Mouse (Mus musculus): ENCODE data around the gene Olfr228. TPM values are rescaled to one million over a fixed set of nuclear protein-coding genes. Genes with fewer than 3 reads are reported as not detected.
"Not testable (repeated sequence)": the region's sequence is repeated elsewhere in the genome, so short reads cannot be mapped to it uniquely, and the experiment has no call there.

Olfr228 gene
- 0.13 TPM in 1 of 2 replicates, not detected in the other for polyA plus RNA-seq (2014; fragmentation: Nextera tagmentation; extraction: Ambion mirVana)

- Histone ChIP-seq H3K4me1 (ENCODE audit: control insufficient read depth, insufficient read depth, low read length) (no peaks in the 10 kb centered on the region), H3K36me3 (ENCODE audit: control insufficient read depth, insufficient read depth, low read length) (no peaks in the 10 kb centered on the region), H3K27me3 (replicated peaks; ENCODE audit: control insufficient read depth, insufficient read depth, low read length) (no peaks in the 10 kb centered on the region), H3K27ac (replicated peaks; ENCODE audit: low read depth, low read length) (no peak within 1 kb of the TSS), H3K4me2 (ENCODE audit: low read depth, low read length) (no peak within 1 kb of the TSS), H3K4me3 (ENCODE audit: low read depth, low read length) (no peak within 1 kb of the TSS), H3K9me3 (ENCODE audit: control insufficient read depth, low read length) (no peaks in the 10 kb centered on the region), H3K9ac (ENCODE audit: low read depth, low read length) (no peak within 1 kb of the TSS)
- ATAC-seq (ENCODE audit: low read depth) = no peak
- DNase-seq (ENCODE audit: low spot score) = no peak
- WGBS = 29% methylated on average over 1 of the region's 1 CpGs
Observed at GRCm38 (mm10) chr2:86487286-86487685, at the start of gene Olfr228. Olfr228 (minus strand) TSS chr2:86487386.

DNA sequence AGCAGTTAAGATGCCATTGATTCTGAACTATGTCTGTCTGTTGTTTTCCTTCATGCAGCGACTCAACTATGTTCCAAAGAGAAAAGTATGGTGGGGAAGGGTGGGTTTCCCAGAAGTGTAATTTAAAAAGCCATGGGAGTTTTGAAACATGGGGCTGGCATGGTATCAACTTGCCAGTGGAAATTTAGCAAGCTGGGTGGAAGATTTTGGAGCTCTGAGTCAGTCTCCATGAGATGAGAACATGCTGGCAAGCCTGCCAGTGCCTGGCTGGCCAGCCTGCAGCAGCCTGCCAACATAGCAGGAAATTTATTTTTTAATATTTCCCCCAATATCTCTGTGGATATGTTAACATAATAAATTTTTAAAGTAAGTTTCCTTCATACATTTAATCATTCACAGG, 43.8 kb upstream of the Olfr228 start:
- H3K9ac ChIP-seq (ENCODE audit: low read depth, low read length) = no peak overlapping the region
- 76% methylated on average over 1 of the region's 1 CpGs for WGBS

DNA sequence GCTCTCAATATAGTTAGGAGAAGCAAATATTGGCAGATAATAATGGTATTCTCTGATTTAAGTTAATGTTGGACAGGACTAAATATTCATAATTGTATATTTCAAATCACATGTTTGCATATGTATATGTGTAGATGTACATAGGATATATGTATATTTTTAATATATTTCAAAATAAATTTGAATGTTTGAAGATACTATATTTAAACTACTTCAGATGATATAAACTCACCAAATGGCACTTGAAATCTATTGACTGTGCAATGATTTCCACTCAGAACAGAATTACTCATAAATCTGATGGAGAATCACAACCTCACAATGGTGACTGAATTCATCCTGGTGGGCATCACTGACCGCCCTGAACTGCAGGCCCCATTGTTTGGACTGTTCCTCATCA, 21.0 kb upstream of the Olfr228 start, which contains the start of gene Olfr1076:
Gene Olfr1076, plus strand, starts transcription at position 301 of the 400 bp plus-strand sequence.
- 93% methylated on average over 1 of the region's 1 CpGs for WGBS
- Histone ChIP-seq H3K36me3 (ENCODE audit: control insufficient read depth, insufficient read depth, low read length) (no peaks in the 10 kb centered on the region), H3K9me3 (ENCODE audit: control insufficient read depth, low read length) (no peaks in the 10 kb centered on the region), H3K27ac (replicated peaks; ENCODE audit: low read depth, low read length) (no peak within 1 kb of the TSS), H3K4me2 (ENCODE audit: low read depth, low read length) (no peak within 1 kb of the TSS), H3K4me1 (ENCODE audit: control insufficient read depth, insufficient read depth, low read length) (no peaks in the 10 kb centered on the region), H3K9ac (ENCODE audit: low read depth, low read length) (no peak within 1 kb of the TSS), H3K4me3 (ENCODE audit: low read depth, low read length) (no peak within 1 kb of the TSS), H3K27me3 (replicated peaks; ENCODE audit: control insufficient read depth, insufficient read depth, low read length) (no peaks in the 10 kb centered on the region)
- DNase-seq (ENCODE audit: low spot score) (no peak), ATAC-seq (ENCODE audit: low read depth) (no peak)

More for the DNA sequence above, 43.8 kb upstream of the Olfr228 start:
- ATAC-seq (ENCODE audit: low read depth) (no peak), DNase-seq (ENCODE audit: low spot score) (no peak)
- no peak overlapping the region for H3K4me3 ChIP-seq (ENCODE audit: low read depth, low read length)
- H3K27ac ChIP-seq (replicated peaks; ENCODE audit: low read depth, low read length) = no peak overlapping the region
- no peaks in the 10 kb centered on the region for H3K27me3 ChIP-seq (replicated peaks; ENCODE audit: control insufficient read depth, insufficient read depth, low read length)
- no peaks in the 10 kb centered on the region for H3K4me1 ChIP-seq (ENCODE audit: control insufficient read depth, insufficient read depth, low read length)
- H3K36me3 ChIP-seq (ENCODE audit: control insufficient read depth, insufficient read depth, low read length) = no peaks in the 10 kb centered on the region
- no peaks in the 10 kb centered on the region for H3K9me3 ChIP-seq (ENCODE audit: control insufficient read depth, low read length)
- no peak overlapping the region for H3K4me2 ChIP-seq (ENCODE audit: low read depth, low read length)

DNA sequence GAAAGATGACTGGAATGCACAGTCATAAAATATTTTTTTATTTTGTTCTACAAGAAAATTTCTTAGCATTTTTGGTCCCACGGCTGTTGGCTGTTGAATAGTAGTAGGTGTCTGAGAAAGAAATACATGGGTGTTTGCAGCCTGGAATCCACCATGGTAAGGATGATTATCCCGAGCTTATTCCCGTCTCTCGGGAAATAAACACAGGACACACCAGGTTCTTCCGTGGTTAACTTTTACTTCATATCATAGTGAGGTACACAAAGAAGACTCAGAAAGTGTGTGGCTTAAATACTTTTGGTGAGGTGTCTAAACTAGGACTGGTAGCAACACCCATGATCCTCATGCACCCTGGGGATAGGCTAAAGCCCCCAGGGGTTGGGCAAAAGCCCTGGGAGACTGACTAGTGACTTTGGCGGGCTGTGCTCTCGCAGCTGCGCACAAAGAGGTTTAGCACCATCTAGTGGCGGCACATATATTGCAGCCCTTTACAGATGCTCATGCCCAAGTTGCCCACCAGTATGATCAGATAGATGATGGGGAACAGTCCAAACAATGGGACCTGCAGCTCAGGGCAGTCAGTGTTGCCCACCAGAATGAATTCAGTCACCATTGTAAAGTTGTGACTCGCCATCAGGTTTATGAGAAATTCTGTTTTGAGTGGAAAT, 22.6 kb downstream of the Olfr228 start:
- peak; percentile 42 for DNase-seq (ENCODE audit: low spot score)
- Histone ChIP-seq H3K9me3 (ENCODE audit: control insufficient read depth, low read length) (no peaks in the 10 kb centered on the region), H3K4me1 (ENCODE audit: control insufficient read depth, insufficient read depth, low read length) (no peaks in the 10 kb centered on the region), H3K4me2 (ENCODE audit: low read depth, low read length) (peak overlapping the region; percentile 26; the same call in 1 of the 2 replicates), H3K4me3 (ENCODE audit: low read depth, low read length) (no peak overlapping the region), H3K36me3 (ENCODE audit: control insufficient read depth, insufficient read depth, low read length) (no peaks in the 10 kb centered on the region), H3K27ac (replicated peaks; ENCODE audit: low read depth, low read length) (no peak overlapping the region), H3K9ac (ENCODE audit: low read depth, low read length) (0 out of 2 replicates have a peak overlapping the region, but pooled peaks have one; percentile 5), H3K27me3 (replicated peaks; ENCODE audit: control insufficient read depth, insufficient read depth, low read length) (no peaks in the 10 kb centered on the region)
- WGBS = 31% methylated on average over 10 of the region's 10 CpGs
- ATAC-seq (ENCODE audit: low read depth) = no peak

- Histone ChIP-seq H3K4me2 (ENCODE audit: low read depth, low read length) (no peak overlapping the region), H3K27ac (replicated peaks; ENCODE audit: low read depth, low read length) (no peak overlapping the region)
- no peak for ATAC-seq (ENCODE audit: low read depth)
Observed at GRCm38 (mm10) chr2:86460434-86460833, 26.8 kb downstream of the Olfr228 start.

DNA sequence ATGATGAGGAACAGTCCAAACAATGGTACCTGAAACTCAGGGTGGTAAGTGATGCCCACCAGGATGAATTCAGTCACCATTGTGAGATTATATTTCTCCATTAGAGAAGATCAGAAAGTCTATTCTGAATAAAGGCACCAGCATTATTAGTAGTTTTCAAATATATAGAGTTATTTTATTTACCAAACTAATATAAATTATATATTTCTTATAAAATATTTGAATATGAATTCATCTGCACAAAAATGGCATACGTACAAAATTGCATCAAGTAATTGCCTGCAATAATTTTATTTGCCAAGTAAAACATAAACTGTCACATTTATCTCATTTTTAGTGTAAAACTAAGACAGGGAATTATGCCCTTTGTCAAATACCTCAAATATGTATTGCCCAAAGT, 31.0 kb downstream of the Olfr228 start, which contains the start of gene Olfr1066:
Gene Olfr1066, minus strand, starts transcription at position 101 of the 400 bp plus-strand sequence.
- DNase-seq (ENCODE audit: low spot score) (no peak), ATAC-seq (ENCODE audit: low read depth) (no peak)
- Histone ChIP-seq H3K9me3 (ENCODE audit: control insufficient read depth, low read length) (no peaks in the 10 kb centered on the region), H3K27ac (replicated peaks; ENCODE audit: low read depth, low read length) (no peak within 1 kb of the TSS), H3K9ac (ENCODE audit: low read depth, low read length) (no peak within 1 kb of the TSS), H3K27me3 (replicated peaks; ENCODE audit: control insufficient read depth, insufficient read depth, low read length) (no peaks in the 10 kb centered on the region), H3K4me2 (ENCODE audit: low read depth, low read length) (no peak within 1 kb of the TSS), H3K36me3 (ENCODE audit: control insufficient read depth, insufficient read depth, low read length) (no peaks in the 10 kb centered on the region), H3K4me1 (ENCODE audit: control insufficient read depth, insufficient read depth, low read length) (no peaks in the 10 kb centered on the region), H3K4me3 (ENCODE audit: low read depth, low read length) (no peak within 1 kb of the TSS)
- WGBS = 73% methylated on average over 1 of the region's 1 CpGs

More at GRCm38 (mm10) chr2:86460434-86460833, 26.8 kb downstream of the Olfr228 start:
- no peaks in the 10 kb centered on the region for H3K36me3 ChIP-seq (ENCODE audit: control insufficient read depth, insufficient read depth, low read length)
- no peak for DNase-seq (ENCODE audit: low spot score)
- H3K9ac ChIP-seq (ENCODE audit: low read depth, low read length) = no peak overlapping the region
- H3K27me3 ChIP-seq (replicated peaks; ENCODE audit: control insufficient read depth, insufficient read depth, low read length) = no peaks in the 10 kb centered on the region
- no peak overlapping the region for H3K4me3 ChIP-seq (ENCODE audit: low read depth, low read length)
- WGBS = 58% methylated on average over 1 of the region's 1 CpGs
- no peaks in the 10 kb centered on the region for H3K9me3 ChIP-seq (ENCODE audit: control insufficient read depth, low read length)
- H3K4me1 ChIP-seq (ENCODE audit: control insufficient read depth, insufficient read depth, low read length) = no peaks in the 10 kb centered on the region

- H3K4me2 ChIP-seq (ENCODE audit: low read depth, low read length); H3K27me3 ChIP-seq (replicated peaks; ENCODE audit: control insufficient read depth, insufficient read depth, low read length); H3K27ac ChIP-seq (replicated peaks; ENCODE audit: low read depth, low read length); H3K36me3 ChIP-seq (ENCODE audit: control insufficient read depth, insufficient read depth, low read length); H3K9me3 ChIP-seq (ENCODE audit: control insufficient read depth, low read length); H3K4me3 ChIP-seq (ENCODE audit: low read depth, low read length); H3K4me1 ChIP-seq (ENCODE audit: control insufficient read depth, insufficient read depth, low read length); ATAC-seq (ENCODE audit: low read depth); DNase-seq (ENCODE audit: low spot score); H3K9ac ChIP-seq (ENCODE audit: low read depth, low read length): not testable (repeated sequence)
- WGBS = no CpG with 5 or more reads among the region's 1 CpGs
Observed at GRCm38 (mm10) chr2:86450491-86450890, 36.7 kb downstream of the Olfr228 start, which contains the start of gene Olfr1065. Olfr1065 (minus strand) TSS chr2:86450591.

DNA sequence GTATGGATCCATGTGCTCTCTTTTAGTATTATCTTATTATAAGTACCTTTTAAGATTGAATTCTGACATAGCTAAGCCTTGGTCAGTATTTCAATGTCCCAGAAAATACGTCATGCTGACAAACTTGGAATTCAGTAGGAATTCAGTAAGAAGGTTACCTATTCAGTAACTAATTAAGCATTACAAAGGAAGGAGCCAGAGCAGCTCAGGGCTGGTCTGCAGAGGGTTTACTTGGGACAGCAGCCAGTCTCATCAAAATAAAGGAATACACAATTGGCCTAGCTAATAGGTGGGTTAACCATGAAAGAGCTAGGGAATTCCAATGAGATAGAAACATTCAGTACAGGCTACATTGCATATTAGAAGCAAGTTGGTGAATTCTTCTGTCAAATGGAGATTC, 45.1 kb downstream of the Olfr228 start:
- not testable (repeated sequence) for H3K4me3 ChIP-seq (ENCODE audit: low read depth, low read length); DNase-seq (ENCODE audit: low spot score); H3K27ac ChIP-seq (replicated peaks; ENCODE audit: low read depth, low read length); ATAC-seq (ENCODE audit: low read depth); H3K9me3 ChIP-seq (ENCODE audit: control insufficient read depth, low read length); H3K4me2 ChIP-seq (ENCODE audit: low read depth, low read length); H3K36me3 ChIP-seq (ENCODE audit: control insufficient read depth, insufficient read depth, low read length); H3K9ac ChIP-seq (ENCODE audit: low read depth, low read length); H3K27me3 ChIP-seq (replicated peaks; ENCODE audit: control insufficient read depth, insufficient read depth, low read length); H3K4me1 ChIP-seq (ENCODE audit: control insufficient read depth, insufficient read depth, low read length)
- 66% methylated on average over 1 of the region's 1 CpGs for WGBS

Data from embryonic facial prominence, embryonic 14.5 days (tissue).